Mouse (Mus musculus): ENCODE data around the gene Cd22. TPM values are rescaled to one million over a fixed set of nuclear protein-coding genes. Genes with fewer than 3 reads are reported as not detected.
"Not testable (repeated sequence)": the region's sequence is repeated elsewhere in the genome, so short reads cannot be mapped to it uniquely, and the experiment has no call there.

Cd22 gene
- polyA plus RNA-seq, 1 experiment, result 0.41 TPM

DNA sequence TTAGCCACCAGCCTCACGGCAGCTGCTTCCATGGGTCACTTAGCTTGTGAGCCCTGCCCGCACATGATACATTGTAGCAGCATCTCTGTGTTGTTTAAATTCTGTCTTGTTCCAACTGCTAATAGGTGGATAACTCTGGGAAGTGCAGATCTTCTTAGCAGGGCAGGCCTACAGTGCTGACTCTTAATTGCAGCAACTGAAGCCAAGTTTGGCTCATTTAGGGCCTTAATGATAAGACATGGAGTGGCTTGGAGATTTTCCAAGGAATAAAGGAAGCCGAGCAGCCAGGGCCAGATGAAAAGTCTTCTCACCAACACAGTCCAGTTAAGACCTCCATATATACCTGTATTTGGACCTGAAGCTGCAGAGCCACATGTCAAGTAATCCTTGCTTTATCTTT, 39.8 kb downstream of the Cd22 start:
- Histone ChIP-seq H3K27me3 (ENCODE audit: control insufficient read depth, insufficient read depth, low read length) (no peaks in the 10 kb centered on the region), H3K4me3 (ENCODE audit: control insufficient read depth, low read depth, low read length) (no peak overlapping the region)

DNA sequence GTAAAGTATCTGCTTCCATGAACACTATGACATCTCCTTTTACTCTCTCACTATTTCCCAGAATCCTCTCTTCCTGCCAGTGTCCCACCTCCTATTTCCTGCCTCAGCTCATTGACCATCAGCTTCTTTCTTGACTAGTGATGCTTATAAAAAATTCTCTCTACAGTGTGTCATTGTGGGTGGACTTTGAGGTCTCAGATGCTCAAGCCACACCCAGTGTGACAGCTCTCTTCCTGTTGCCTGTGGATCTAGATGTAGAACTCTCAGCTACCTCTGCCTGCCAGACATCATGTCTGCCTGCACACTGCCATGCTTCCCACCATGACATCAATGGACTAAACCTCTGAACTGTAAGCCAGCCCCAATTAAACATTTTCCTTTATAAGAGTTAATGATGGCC, 42.9 kb downstream of the Cd22 start:
- no peaks in the 10 kb centered on the region for H3K4me1 ChIP-seq (ENCODE audit: control insufficient read depth, insufficient read depth, low read length)
- TF ChIP-seq CTCF (IDR thresholded peaks at IDR 0.05; ENCODE audit: control insufficient read depth, insufficient read depth, insufficient replicate concordance, low read depth, low read length), result no peak
- TF ChIP-seq POLR2A (IDR thresholded peaks at IDR 0.05; ENCODE audit: control insufficient read depth, low read depth, low read length), result no peak
- no peaks in the 10 kb centered on the region for H3K27me3 ChIP-seq (ENCODE audit: control insufficient read depth, insufficient read depth, low read length)
- no peak overlapping the region for H3K4me3 ChIP-seq (ENCODE audit: control insufficient read depth, low read depth, low read length)
- H3K36me3 ChIP-seq (ENCODE audit: control insufficient read depth, insufficient read depth, low read length), result no peaks in the 10 kb centered on the region
- H3K27ac ChIP-seq (ENCODE audit: control insufficient read depth, insufficient read depth, low read depth, low read length), result no peak overlapping the region

More for the DNA sequence above, 39.8 kb downstream of the Cd22 start:
- Histone ChIP-seq H3K36me3 (ENCODE audit: control insufficient read depth, insufficient read depth, low read length) (no peaks in the 10 kb centered on the region), H3K27ac (ENCODE audit: control insufficient read depth, insufficient read depth, low read depth, low read length) (no peak overlapping the region), H3K4me1 (ENCODE audit: control insufficient read depth, insufficient read depth, low read length) (no peaks in the 10 kb centered on the region)
- no peak for TF ChIP-seq POLR2A (IDR thresholded peaks at IDR 0.05; ENCODE audit: control insufficient read depth, low read depth, low read length)
- TF ChIP-seq CTCF (IDR thresholded peaks at IDR 0.05; ENCODE audit: control insufficient read depth, insufficient read depth, insufficient replicate concordance, low read depth, low read length), result no peak

DNA sequence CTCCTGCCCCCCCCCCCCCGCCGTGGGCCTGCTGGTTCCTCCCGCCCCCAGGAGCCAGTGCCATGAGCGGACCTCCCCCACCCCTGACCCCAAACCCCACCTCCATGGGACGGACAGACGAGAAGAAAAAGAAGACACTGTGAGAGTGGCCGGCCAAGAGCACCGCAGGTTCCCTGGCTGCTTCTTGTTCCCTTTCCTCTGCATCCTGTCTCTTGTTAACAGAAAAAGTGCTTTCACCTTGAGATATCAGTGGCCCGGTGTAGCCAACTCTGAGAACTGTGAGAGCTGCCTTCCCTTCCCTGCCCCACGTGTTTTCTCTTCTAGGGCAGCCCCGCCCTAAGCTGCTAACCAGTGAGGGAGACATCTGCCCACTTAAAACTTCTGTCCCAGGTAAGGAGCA, 47.5 kb downstream of the Cd22 start:
- H3K27ac ChIP-seq (ENCODE audit: control insufficient read depth, insufficient read depth, low read depth, low read length); H3K4me3 ChIP-seq (ENCODE audit: control insufficient read depth, low read depth, low read length); H3K4me1 ChIP-seq (ENCODE audit: control insufficient read depth, insufficient read depth, low read length); H3K27me3 ChIP-seq (ENCODE audit: control insufficient read depth, insufficient read depth, low read length); H3K36me3 ChIP-seq (ENCODE audit: control insufficient read depth, insufficient read depth, low read length): not testable (repeated sequence)

DNA sequence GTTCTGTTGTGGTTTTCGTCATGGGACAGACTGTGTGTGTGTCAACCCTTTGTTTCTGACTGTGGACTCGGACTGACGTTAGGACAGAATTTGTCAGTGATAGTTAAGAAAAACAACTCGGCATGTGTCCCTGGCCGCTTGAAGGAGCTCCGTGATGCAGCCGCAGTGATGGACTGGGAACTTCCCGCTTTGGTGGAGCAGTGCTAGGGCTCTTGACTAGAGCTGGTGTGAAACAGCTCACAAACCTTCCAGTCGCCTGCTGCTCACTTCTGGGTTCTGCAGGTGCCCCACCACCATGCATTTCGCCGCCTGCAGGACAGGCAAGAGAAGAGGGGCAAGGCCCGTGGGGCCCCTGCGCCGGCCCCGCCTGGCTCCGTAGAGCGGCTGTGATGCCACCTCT, 47.9 kb downstream of the Cd22 start:
- Histone ChIP-seq H3K4me3 (ENCODE audit: control insufficient read depth, low read depth, low read length) (no peak overlapping the region), H3K27ac (ENCODE audit: control insufficient read depth, insufficient read depth, low read depth, low read length) (no peak overlapping the region), H3K4me1 (ENCODE audit: control insufficient read depth, insufficient read depth, low read length) (no peaks in the 10 kb centered on the region), H3K27me3 (ENCODE audit: control insufficient read depth, insufficient read depth, low read length) (no peaks in the 10 kb centered on the region), H3K36me3 (ENCODE audit: control insufficient read depth, insufficient read depth, low read length) (no peaks in the 10 kb centered on the region)
- TF ChIP-seq CTCF (IDR thresholded peaks at IDR 0.05; ENCODE audit: control insufficient read depth, insufficient read depth, insufficient replicate concordance, low read depth, low read length) (no peak), POLR2A (IDR thresholded peaks at IDR 0.05; ENCODE audit: control insufficient read depth, low read depth, low read length) (no peak)

DNA sequence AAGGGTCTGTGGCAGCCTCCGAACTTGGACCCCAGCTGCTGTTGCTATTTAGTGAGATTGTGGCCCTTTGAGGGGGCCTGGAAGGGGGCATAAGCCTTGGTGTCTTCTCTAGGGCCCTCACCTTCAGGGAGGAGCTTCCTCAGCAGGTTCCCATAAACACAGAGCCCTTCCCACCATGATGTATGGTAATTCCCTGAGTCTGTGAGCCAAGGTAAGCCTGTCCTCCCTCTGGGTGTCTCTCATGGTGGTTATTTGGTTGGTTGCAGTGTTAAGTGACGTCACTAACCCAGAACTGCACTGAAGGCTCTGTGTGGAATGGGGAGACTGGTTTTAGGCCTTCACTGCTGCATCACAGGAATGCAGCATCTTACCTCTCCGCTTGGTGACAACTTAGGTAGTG, 50.7 kb downstream of the Cd22 start:
- Histone ChIP-seq H3K36me3 (ENCODE audit: control insufficient read depth, insufficient read depth, low read length) (no peaks in the 10 kb centered on the region), H3K4me3 (ENCODE audit: control insufficient read depth, low read depth, low read length) (no peak overlapping the region), H3K27ac (ENCODE audit: control insufficient read depth, insufficient read depth, low read depth, low read length) (no peak overlapping the region), H3K27me3 (ENCODE audit: control insufficient read depth, insufficient read depth, low read length) (no peaks in the 10 kb centered on the region), H3K4me1 (ENCODE audit: control insufficient read depth, insufficient read depth, low read length) (no peaks in the 10 kb centered on the region)
- TF ChIP-seq POLR2A (IDR thresholded peaks at IDR 0.05; ENCODE audit: control insufficient read depth, low read depth, low read length) (no peak), CTCF (IDR thresholded peaks at IDR 0.05; ENCODE audit: control insufficient read depth, insufficient read depth, insufficient replicate concordance, low read depth, low read length) (no peak)

DNA sequence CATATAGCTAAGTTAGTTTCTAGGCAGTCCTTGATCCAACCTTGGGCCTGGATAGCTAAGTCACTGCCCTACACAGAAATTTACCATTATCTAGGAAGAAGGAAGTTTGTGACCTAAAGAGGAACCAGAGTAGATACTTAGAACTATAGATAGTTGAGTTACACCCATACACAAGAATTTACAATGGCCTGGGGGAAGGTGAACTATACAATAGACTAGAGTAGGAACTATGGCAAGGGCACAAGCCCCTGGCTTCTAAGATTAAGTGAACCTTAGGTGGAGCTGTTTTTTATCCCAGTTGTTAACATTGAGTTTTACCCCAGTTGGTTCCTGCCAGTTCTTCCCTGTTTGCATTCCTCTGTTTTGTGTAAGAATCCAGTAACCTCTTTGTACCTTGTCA, 51.3 kb downstream of the Cd22 start:
- H3K4me1 ChIP-seq (ENCODE audit: control insufficient read depth, insufficient read depth, low read length); H3K36me3 ChIP-seq (ENCODE audit: control insufficient read depth, insufficient read depth, low read length); H3K4me3 ChIP-seq (ENCODE audit: control insufficient read depth, low read depth, low read length); H3K27me3 ChIP-seq (ENCODE audit: control insufficient read depth, insufficient read depth, low read length); H3K27ac ChIP-seq (ENCODE audit: control insufficient read depth, insufficient read depth, low read depth, low read length): not testable (repeated sequence)

DNA sequence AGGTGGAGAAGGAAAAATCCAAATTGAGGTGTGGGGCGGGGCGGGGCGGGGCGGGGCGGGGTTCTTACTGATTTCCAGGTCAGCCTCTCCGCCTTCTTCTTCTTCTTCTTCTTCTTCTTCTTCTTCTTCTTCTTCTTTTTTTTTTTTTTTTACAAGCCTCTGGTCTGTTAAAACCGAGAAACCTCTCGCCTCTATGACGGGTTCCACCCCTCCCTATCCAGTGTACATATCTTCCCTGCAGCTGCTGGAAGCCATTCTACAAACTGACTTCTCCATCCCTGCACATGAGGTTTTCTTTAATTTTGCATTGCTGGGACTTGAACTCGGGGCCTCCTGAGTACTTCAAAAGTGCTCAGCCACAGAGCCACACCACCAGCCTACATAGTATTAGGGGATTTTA, 53.5 kb downstream of the Cd22 start:
- no peak overlapping the region for H3K27ac ChIP-seq (ENCODE audit: control insufficient read depth, insufficient read depth, low read depth, low read length)
- no peaks in the 10 kb centered on the region for H3K4me1 ChIP-seq (ENCODE audit: control insufficient read depth, insufficient read depth, low read length)
- no peaks in the 10 kb centered on the region for H3K36me3 ChIP-seq (ENCODE audit: control insufficient read depth, insufficient read depth, low read length)
- TF ChIP-seq CTCF (IDR thresholded peaks at IDR 0.05; ENCODE audit: control insufficient read depth, insufficient read depth, insufficient replicate concordance, low read depth, low read length) (no peak), POLR2A (IDR thresholded peaks at IDR 0.05; ENCODE audit: control insufficient read depth, low read depth, low read length) (no peak)
- H3K27me3 ChIP-seq (ENCODE audit: control insufficient read depth, insufficient read depth, low read length), result no peaks in the 10 kb centered on the region
- no peak overlapping the region for H3K4me3 ChIP-seq (ENCODE audit: control insufficient read depth, low read depth, low read length)

DNA sequence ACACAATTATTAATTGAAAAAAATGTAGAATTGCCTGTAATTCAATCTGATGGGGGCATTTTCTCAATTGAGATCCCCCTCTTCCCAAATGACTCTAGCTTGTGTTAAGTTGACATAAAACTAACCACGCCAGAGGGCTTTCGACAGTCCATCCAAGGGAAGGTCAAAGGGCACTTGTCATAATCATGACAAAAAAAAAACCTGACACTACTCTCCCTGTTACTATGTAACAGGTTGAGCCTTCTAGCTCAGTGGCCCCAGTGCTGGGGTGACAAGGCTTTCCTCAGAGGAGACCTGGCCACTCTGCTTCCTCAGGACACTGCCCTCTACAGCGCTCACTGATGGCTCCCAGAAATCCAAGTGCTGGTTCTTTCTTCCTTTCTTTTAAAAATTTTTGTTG, 55.8 kb downstream of the Cd22 start:
- Histone ChIP-seq H3K27ac (ENCODE audit: control insufficient read depth, insufficient read depth, low read depth, low read length) (no peak overlapping the region), H3K4me1 (ENCODE audit: control insufficient read depth, insufficient read depth, low read length) (peaks cover 9% of the 10 kb centered on the region), H3K27me3 (ENCODE audit: control insufficient read depth, insufficient read depth, low read length) (no peaks in the 10 kb centered on the region), H3K4me3 (ENCODE audit: control insufficient read depth, low read depth, low read length) (no peak overlapping the region), H3K36me3 (ENCODE audit: control insufficient read depth, insufficient read depth, low read length) (no peaks in the 10 kb centered on the region)
- no peak for TF ChIP-seq CTCF (IDR thresholded peaks at IDR 0.05; ENCODE audit: control insufficient read depth, insufficient read depth, insufficient replicate concordance, low read depth, low read length)
- TF ChIP-seq POLR2A (IDR thresholded peaks at IDR 0.05; ENCODE audit: control insufficient read depth, low read depth, low read length), result no peak

All from testis, adult 2 months (tissue).